ENCODE assay signal across 8 mouse cellular contexts in genomic region chr14:34549004-34549671, GRCm38 (mm10). TPM values are rescaled to one million over a fixed set of nuclear protein-coding genes. Genes with fewer than 3 reads are reported as not detected.
DNase-seq lines count a peak whose midpoint lies in the region; ATAC-seq and TF ChIP-seq lines count a peak whose summit lies in the region.

No protein-coding gene starts in this region.

- H3K4me3 ChIP-seq in forebrain, embryonic 12.5 days (replicated peaks) = peak overlapping the region; percentile 73
- H3K4me3 ChIP-seq in heart, postnatal 0 days (ENCODE audit: low read depth, low read length) = peak overlapping the region; percentile 61
- peak overlapping the region; percentile 71 for H3K4me3 ChIP-seq in neural tube, embryonic 15.5 days (replicated peaks)
- H3K4me3 ChIP-seq in thymus, adult 2 months (ENCODE audit: control insufficient read depth, insufficient read depth, low read length) = peak overlapping the region; percentile 27

- peaks cover 22% of the 10 kb centered on the region; the same call in 1 of the 2 replicates for H3K27me3 ChIP-seq in forebrain, embryonic 12.5 days
- H3K27me3 ChIP-seq in heart, postnatal 0 days (ENCODE audit: control insufficient read depth, insufficient read depth, low read length) = no peaks in the 10 kb centered on the region
- no peaks in the 10 kb centered on the region; the same call in 1 of the 2 replicates for H3K27me3 ChIP-seq in neural tube, embryonic 15.5 days (replicated peaks)
- H3K27me3 ChIP-seq in thymus, adult 2 months (ENCODE audit: control insufficient read depth, insufficient read depth, low read length) = no peaks in the 10 kb centered on the region; the same call in 1 of the 2 replicates

- TF ChIP-seq POLR2A in thymus, adult 2 months (IDR thresholded peaks at IDR 0.05; ENCODE audit: control insufficient read depth, extremely low read depth, insufficient read depth, low read length, poor library complexity) = no peak

- under 1% methylated on average over 55 of the region's 55 CpGs for WGBS in forebrain, embryonic 12.5 days
- 1% methylated on average over 54 of the region's 55 CpGs for WGBS in heart, postnatal 0 days
- under 1% methylated on average over 55 of the region's 55 CpGs for WGBS in neural tube, embryonic 15.5 days
- 1% methylated on average over 54 of the region's 55 CpGs for WGBS in thymus, adult 2 months

- H3K4me2 ChIP-seq in forebrain, embryonic 12.5 days = peak overlapping the region; percentile 63
- H3K4me2 ChIP-seq in heart, postnatal 0 days (ENCODE audit: low read depth, low read length) = peak overlapping the region; percentile 85
- peak overlapping the region; percentile 87 for H3K4me2 ChIP-seq in neural tube, embryonic 15.5 days

- H3K36me3 ChIP-seq in forebrain, embryonic 12.5 days (replicated peaks) = no peaks in the 10 kb centered on the region
- peaks cover 56% of the 10 kb centered on the region for H3K36me3 ChIP-seq in heart, postnatal 0 days (replicated peaks; ENCODE audit: control insufficient read depth, insufficient read depth, low read length)
- H3K36me3 ChIP-seq in neural tube, embryonic 15.5 days = no peaks in the 10 kb centered on the region
- no peaks in the 10 kb centered on the region for H3K36me3 ChIP-seq in thymus, adult 2 months (ENCODE audit: control insufficient read depth, insufficient read depth, low read length)

- peak overlapping the region; percentile 82 for H3K27ac ChIP-seq in forebrain, embryonic 12.5 days
- peak overlapping the region; percentile 93 for H3K27ac ChIP-seq in heart, postnatal 0 days (ENCODE audit: low read depth)
- H3K27ac ChIP-seq in neural tube, embryonic 15.5 days (replicated peaks) = peak overlapping the region; percentile 87
- no peak overlapping the region for H3K27ac ChIP-seq in thymus, adult 2 months (ENCODE audit: control insufficient read depth, insufficient read depth, low read length)

- TF ChIP-seq EP300 in heart, postnatal 0 days (IDR thresholded peaks at IDR 0.05; ENCODE audit: low read depth) = no peak

- peaks cover 10% of the 10 kb centered on the region for H3K4me1 ChIP-seq in forebrain, embryonic 12.5 days
- peaks cover 56% of the 10 kb centered on the region for H3K4me1 ChIP-seq in heart, postnatal 0 days (ENCODE audit: control insufficient read depth, insufficient read depth)
- peaks cover 14% of the 10 kb centered on the region for H3K4me1 ChIP-seq in neural tube, embryonic 15.5 days
- H3K4me1 ChIP-seq in thymus, adult 2 months (replicated peaks; ENCODE audit: control insufficient read depth, insufficient read depth, low read length) = peaks cover 9% of the 10 kb centered on the region; the same call in 1 of the 2 replicates

- peak; percentile 82 for DNase-seq in ES-CJ7 (ENCODE audit: low read depth, low spot score)
- peak; percentile 46 for DNase-seq in c-Kit-positive CD71-positive TER-119-negative erythroid progenitor cells, embryonic 14.5 days (ENCODE audit: low read depth)
- peak; percentile 87 for DNase-seq in heart, postnatal 0 days (ENCODE audit: low spot score)
- peak; percentile 88 to 92 for DNase-seq in kidney, postnatal 4 days
- peak; percentile 79 to 82 for DNase-seq in lung, adult 18-20 months
- DNase-seq in thymus, adult 2 months = peak; percentile 72

- H3K9ac ChIP-seq in forebrain, embryonic 12.5 days = peak overlapping the region; percentile 82
- peak overlapping the region; percentile 74 for H3K9ac ChIP-seq in heart, postnatal 0 days (replicated peaks; ENCODE audit: low read depth, low read length)
- H3K9ac ChIP-seq in neural tube, embryonic 15.5 days (replicated peaks) = peak overlapping the region; percentile 93

- no peaks in the 10 kb centered on the region for H3K9me3 ChIP-seq in forebrain, embryonic 12.5 days
- no peaks in the 10 kb centered on the region for H3K9me3 ChIP-seq in heart, postnatal 0 days (replicated peaks; ENCODE audit: control insufficient read depth, low read length)
- H3K9me3 ChIP-seq in neural tube, embryonic 15.5 days (replicated peaks) = no peaks in the 10 kb centered on the region

- TF ChIP-seq CTCF in heart, postnatal 0 days (IDR thresholded peaks at IDR 0.05; ENCODE audit: low read depth) = peak; percentile 90
- peak; percentile 92 for TF ChIP-seq CTCF in thymus, adult 2 months (IDR thresholded peaks at IDR 0.05; ENCODE audit: borderline replicate concordance, control insufficient read depth, extremely low read depth, insufficient read depth, low read length, poor library complexity)

- ATAC-seq in forebrain, embryonic 12.5 days (ENCODE audit: low FRiP score) = peak; percentile 95
- ATAC-seq in heart, postnatal 0 days (ENCODE audit: insufficient read depth, low read depth) = peak; percentile 69
- ATAC-seq in neural tube, embryonic 15.5 days (ENCODE audit: low FRiP score) = peak; percentile 95

RNA-seq across cellular contexts. Expression of gene 9230112D13Rik, which starts 26.5 kb away (rescaled TPM):
- polyA plus RNA-seq in forebrain, embryonic 12.5 days (2016; fragmentation: Nextera tagmentation; extraction: Ambion mirVana) = not detected in 2 replicates
- total RNA-seq in heart, postnatal 0 days (2014; rRNA removed; ENCODE audit: low replicate concordance) = not detected in 2 replicates
- not detected in 2 replicates for polyA plus RNA-seq in heart, postnatal 0 days (2015; fragmentation: Nextera tagmentation; extraction: Ambion mirVana)
- not detected in 2 replicates for polyA plus RNA-seq in neural tube, embryonic 15.5 days (2015; fragmentation: Nextera tagmentation; extraction: Ambion mirVana)
- not detected in 2 replicates for polyA plus RNA-seq in thymus, adult 2 months (2012; rRNA removed)

RNA-seq across cellular contexts. Expression of gene Ldb3, which starts 39.3 kb away (rescaled TPM):
- polyA plus RNA-seq in forebrain, embryonic 12.5 days (2016; fragmentation: Nextera tagmentation; extraction: Ambion mirVana) = 0.13 and 0.20 TPM in 2 replicates
- total RNA-seq in heart, postnatal 0 days (2014; rRNA removed; ENCODE audit: low replicate concordance) = 518 and 526 TPM in 2 replicates
- 376 and 380 TPM in 2 replicates for polyA plus RNA-seq in heart, postnatal 0 days (2015; fragmentation: Nextera tagmentation; extraction: Ambion mirVana)
- polyA plus RNA-seq in neural tube, embryonic 15.5 days (2015; fragmentation: Nextera tagmentation; extraction: Ambion mirVana) = 3.5 and 4.9 TPM in 2 replicates
- 6.6 and 63.0 TPM in 2 replicates for polyA plus RNA-seq in thymus, adult 2 months (2012; rRNA removed)

RNA-seq across cellular contexts. Expression of gene Bmpr1a, which starts 46.0 kb away (rescaled TPM):
- 47.5 and 49.5 TPM in 2 replicates for polyA plus RNA-seq in forebrain, embryonic 12.5 days (2016; fragmentation: Nextera tagmentation; extraction: Ambion mirVana)
- 99.5 and 130 TPM in 2 replicates for total RNA-seq in heart, postnatal 0 days (2014; rRNA removed; ENCODE audit: low replicate concordance)
- polyA plus RNA-seq in heart, postnatal 0 days (2015; fragmentation: Nextera tagmentation; extraction: Ambion mirVana) = 37.2 and 38.6 TPM in 2 replicates
- 19.0 and 23.4 TPM in 2 replicates for polyA plus RNA-seq in neural tube, embryonic 15.5 days (2015; fragmentation: Nextera tagmentation; extraction: Ambion mirVana)
- 2.0 and 3.1 TPM in 2 replicates for polyA plus RNA-seq in thymus, adult 2 months (2012; rRNA removed)

RNA-seq across cellular contexts. Expression of gene Opn4, which starts 50.8 kb away (rescaled TPM):
- polyA plus RNA-seq in forebrain, embryonic 12.5 days (2016; fragmentation: Nextera tagmentation; extraction: Ambion mirVana) = 0.19 and 0.28 TPM in 2 replicates
- total RNA-seq in heart, postnatal 0 days (2014; rRNA removed; ENCODE audit: low replicate concordance) = 5.9 and 8.6 TPM in 2 replicates
- polyA plus RNA-seq in heart, postnatal 0 days (2015; fragmentation: Nextera tagmentation; extraction: Ambion mirVana) = 8.4 and 8.7 TPM in 2 replicates
- polyA plus RNA-seq in neural tube, embryonic 15.5 days (2015; fragmentation: Nextera tagmentation; extraction: Ambion mirVana) = 0.28 TPM in 1 of 2 replicates, not detected in the other
- 0.22 and 1.1 TPM in 2 replicates for polyA plus RNA-seq in thymus, adult 2 months (2012; rRNA removed)
